Mouse (Mus musculus): ENCODE data around the gene Mfsd4b5. TPM values are rescaled to one million over a fixed set of nuclear protein-coding genes. Genes with fewer than 3 reads are reported as not detected.
A peak's percentile ranks its signal among the peaks of the same experiment; 100 is the strongest.
"Not testable (repeated sequence)": the region's sequence is repeated elsewhere in the genome, so short reads cannot be mapped to it uniquely, and the experiment has no call there.

The Mfsd4b5 gene
- total RNA-seq, 4 experiments from 2014 or later: 0.17 to 0.54 (median 0.43) TPM

DNA sequence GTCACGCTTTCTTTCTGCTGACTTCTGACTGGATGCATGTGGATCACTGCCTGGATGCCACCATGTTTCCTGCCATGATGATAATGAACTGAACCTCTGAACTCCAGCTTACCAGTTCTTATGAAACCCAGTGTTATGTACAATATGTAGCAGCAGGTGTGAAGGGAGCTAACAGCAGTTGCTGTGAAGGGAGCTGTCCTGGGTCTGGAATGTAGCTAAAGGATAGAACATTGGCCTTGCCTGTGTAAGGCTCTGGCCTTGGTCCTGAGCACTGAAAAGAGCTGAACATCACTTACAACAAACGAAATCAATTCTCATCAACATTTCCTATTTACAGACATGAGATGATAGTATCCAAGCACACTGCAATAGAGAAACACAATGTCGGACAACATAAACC lies 18.9 kb downstream of the Mfsd4b5 start:
- DNase-seq (ENCODE audit: low spot score in 2 of 2): no peak

DNA sequence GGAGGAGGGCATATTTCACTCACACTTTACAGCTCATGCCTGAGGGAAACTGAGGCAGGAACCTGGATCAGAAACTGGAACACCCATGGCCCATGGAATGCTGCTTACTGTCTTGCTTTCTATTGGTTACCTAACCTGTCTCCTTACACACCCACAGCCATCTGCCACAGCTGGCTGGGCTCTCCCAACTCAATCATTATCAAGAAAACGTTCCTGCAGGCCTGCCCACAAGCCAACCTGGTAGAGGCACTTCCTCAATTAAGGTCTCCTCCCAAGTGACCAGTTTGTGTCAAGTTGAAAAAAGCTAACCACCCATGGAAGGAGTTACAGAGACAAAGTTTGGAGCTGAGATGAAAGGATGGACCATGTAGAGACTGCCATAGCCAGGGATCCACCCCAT lies 24.5 kb downstream of the Mfsd4b5 start:
- DNase-seq (ENCODE audit: low spot score in 2 of 2): no peak

DNA sequence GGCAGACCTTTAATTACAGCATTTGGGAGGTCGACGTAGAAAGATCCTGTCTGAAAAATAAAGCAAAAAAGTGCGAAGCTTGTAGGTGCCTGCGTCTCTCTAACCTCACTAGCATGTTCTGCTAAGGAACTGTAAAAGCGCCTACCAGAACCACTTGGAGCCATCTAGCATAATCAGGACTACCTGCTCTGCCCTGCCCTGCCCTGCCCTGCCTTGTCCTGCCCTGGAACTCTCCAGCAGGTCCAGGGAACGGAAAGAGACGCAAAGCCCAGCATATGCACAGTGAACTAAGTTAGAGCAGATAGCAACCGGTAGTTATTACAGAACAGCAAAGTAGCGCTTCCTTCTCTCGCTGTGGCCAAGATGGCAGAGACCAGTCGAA lies 26.0 kb downstream of the Mfsd4b5 start:
- no peak for DNase-seq (ENCODE audit: low spot score in 2 of 2)

DNA sequence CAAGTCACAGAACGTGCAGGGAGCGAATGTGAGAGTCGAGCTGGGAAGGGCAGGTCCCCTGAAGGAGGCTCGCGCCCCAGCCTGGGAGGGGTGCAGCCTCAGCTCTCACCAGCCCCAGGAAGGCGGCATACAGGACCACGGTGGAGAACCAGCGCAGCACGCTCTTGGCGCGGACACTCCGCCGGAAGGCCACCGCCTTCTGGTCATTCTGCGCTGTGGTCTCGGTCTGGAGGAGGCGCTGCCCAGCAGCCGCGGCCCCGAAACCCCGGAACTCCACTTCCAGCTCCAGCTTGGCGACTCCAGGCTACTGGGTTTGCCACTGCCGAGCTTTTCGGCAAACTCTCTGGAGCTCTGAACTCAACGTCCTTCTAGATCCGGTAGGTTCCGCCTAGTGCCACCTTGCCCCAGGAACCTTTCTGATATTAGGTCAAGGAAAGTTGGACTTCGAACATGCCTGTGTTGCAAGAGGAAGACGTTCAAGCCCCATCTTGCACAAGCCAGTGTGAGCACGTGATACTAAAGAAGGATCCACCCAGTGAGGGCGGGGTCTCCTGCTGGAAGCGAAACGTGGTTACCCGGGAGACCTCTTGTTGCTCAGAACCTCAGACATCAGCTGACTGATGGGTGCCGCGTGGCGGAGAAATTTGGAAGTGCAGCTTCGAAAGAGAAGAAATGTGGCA lies 26.5 kb downstream of the Mfsd4b5 start, which contains the start of gene Mfsd4b3:
Gene Mfsd4b3 (minus strand): TSS at position 393 of the 680 bp plus-strand sequence.
- DNase-seq (ENCODE audit: low spot score in 2 of 2): peak; percentile 97 to 98

DNA sequence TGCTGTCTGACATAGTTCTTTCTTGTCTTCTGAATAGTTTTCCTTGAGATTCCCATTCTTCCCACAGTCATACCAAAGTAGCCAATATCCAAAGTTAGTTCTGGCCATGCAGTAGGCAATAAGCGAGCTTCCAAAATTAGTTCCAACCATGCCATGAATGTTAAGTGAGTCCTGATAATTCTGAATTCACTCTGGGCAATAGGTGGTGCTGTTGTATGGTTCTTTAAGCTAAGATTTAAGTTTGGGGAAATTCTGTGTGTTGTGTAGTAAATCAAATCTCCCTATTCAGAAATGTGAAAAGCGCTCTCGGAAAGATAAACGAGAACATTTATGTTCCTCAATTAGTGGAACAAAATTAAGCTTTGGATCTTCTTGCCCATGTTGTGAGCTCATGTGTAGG lies 28.2 kb downstream of the Mfsd4b5 start:
- DNase-seq (ENCODE audit: low spot score in 2 of 2): no peak

DNA sequence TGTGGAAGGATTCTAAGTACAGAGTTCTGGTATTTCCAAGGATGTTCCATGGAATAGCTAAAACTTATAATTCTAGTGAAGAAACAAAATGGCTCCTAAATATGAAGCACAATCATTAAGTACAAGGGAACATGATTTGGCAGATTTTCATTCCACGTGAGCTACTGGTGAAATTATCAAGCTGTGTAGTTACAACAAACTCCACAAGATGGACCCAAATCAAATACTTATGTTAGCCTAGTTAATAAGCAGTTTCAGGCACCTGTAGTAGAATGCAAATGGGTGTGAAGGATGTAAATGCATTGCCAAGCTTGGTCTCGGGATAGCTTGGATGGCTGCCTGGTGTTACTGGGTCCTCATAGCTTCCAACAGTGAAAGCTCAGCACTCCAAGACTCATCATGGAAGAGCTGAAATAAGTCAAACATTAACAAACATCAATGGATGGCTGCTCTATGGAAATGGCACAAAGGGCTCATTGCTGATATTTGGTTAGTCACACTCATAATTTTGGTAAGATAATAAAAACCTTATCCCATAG lies 30.0 kb downstream of the Mfsd4b5 start:
- no peak for DNase-seq (ENCODE audit: low spot score in 2 of 2)

DNA sequence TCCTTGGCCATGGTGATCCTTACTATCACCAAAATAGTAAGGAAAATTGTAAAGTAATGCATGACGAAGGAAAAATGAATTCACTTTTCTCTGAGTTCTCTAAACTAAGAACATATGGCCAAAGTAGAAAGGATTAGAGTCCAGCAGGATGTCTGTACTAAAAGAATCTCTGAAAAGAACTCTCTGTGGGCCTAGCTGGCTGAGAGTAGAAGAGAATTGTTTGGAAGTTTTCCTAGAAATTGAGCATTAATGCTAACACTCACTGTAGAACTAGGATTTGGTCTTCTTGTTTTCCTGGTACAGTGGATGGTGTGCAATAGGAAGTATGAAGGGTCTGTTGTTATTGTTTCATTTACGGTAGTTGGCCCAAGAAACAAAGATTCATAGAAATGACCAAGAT lies 31.3 kb downstream of the Mfsd4b5 start:
- DNase-seq (ENCODE audit: low spot score in 2 of 2): no peak

DNA sequence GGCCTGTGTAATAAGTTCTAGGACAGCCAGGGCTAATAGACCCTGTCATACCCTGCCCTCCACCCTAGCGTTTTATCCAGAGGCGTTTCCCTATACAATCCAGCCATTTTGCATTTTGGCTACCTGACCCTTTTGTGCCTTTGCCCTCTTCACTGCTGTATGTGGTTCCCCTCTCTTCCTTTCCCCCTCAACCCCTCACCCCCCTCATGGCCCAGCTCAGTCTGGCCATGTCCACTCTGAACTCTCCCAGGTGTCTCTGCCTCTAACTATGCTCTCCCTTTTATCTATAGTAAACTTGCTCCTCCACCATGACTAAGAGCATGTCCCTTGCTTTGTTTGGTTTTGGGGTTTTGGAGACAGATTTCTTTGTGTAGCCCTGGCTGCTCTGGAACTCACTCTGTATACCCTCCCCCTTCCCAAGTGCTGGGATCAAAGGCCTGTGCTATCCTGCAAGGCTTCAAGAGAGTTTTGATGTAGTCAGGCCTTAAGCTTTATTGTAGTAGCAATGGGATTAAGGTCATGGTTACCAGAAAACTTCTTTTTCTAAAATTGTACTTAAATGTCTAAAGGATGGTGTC lies 37.0 kb downstream of the Mfsd4b5 start:
- DNase-seq (ENCODE audit: low spot score in 2 of 2): no peak

DNA sequence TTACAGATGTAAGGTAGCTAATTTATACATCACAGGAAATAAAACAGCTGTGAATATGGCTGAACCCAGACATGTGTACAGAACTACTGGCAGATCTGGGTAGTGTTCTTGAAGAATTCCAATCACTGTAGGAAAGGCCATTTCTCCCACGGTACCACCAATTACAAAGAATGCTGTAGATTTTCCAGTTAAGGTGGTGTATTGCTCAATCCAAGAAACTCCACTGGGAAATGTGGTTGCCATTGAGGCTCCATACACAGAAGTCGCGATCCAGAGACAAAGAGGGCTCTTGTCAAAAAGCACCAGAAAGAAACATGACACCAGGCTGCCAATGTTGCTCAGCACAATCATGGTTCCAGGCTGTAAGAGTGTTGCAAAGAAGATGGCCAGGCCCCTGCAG lies 39.3 kb downstream of the Mfsd4b5 start:
- not testable (repeated sequence) for DNase-seq (ENCODE audit: low spot score in 2 of 2)

DNA sequence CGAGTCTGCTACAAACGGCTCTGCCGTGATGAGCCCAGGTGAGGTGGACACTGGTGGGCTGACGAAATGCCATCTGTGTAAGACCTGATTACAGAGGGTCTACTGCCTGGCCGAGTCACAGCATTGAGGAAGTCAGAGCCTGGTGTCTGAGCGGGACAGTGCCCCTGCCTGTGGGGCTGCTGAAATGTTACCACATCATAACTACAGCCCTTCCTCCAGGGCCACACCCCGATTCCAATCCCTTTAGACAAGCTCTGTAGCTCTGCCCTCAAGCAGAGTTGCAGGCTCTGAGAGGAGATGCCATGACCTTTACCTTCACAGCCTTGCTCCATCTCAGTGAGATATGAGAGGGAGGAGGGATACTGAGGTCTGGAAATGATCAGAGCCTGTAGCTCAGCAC lies 49.9 kb downstream of the Mfsd4b5 start:
- no peak for DNase-seq (ENCODE audit: low spot score in 2 of 2)

DNA sequence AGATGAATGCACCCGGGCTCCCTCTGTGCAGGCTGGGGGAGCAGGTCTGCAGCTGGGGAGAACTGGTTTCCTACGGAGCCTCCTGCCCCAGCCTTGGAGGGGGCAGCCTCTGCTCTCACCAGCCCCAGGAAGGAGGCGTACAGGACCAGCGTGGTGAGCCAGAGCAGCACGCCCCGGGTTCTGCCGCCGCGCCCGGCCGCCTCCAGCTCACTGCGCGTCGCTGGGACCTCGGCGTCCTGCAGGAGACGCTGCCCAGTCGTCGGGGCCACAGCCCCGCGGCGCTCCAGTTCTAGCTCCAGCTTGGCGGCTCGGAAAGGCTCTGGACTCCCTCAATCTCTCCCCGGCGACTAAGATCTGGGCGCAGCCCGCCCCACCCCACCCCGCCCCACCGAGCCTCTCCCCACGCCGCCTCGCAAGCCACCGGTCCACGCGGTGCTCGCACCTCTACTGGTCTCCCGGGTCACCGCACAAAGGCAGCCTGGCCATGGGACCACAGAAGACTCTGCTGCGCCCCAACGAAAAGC lies 59.8 kb downstream of the Mfsd4b5 start, which contains the start of gene Mfsd4b2:
Gene Mfsd4b2 (minus strand): TSS at position 308 of the 524 bp plus-strand sequence.
- DNase-seq (ENCODE audit: low spot score in 2 of 2): no peak

DNA sequence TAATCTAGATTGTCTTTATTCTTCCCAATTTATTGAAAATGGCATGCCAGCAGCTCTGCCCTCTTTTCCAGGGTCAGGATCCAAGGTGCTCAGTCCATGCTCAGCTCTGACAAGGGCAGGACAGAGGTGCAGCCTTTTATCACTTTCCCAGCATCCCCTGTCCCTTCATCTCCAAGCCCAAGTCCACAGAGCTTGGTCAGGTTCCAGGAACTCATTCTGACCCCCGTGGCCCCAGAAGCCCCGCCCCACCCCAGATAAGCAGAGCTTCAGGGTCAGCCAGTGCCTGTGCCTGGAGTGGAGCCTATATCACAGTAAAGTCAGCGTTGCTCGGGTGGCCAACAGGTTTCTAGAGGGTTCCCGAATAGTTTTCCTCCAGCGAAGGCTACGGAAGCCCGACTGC lies 61.9 kb downstream of the Mfsd4b5 start:
- not testable (repeated sequence) for DNase-seq (ENCODE audit: low spot score in 2 of 2)

DNA sequence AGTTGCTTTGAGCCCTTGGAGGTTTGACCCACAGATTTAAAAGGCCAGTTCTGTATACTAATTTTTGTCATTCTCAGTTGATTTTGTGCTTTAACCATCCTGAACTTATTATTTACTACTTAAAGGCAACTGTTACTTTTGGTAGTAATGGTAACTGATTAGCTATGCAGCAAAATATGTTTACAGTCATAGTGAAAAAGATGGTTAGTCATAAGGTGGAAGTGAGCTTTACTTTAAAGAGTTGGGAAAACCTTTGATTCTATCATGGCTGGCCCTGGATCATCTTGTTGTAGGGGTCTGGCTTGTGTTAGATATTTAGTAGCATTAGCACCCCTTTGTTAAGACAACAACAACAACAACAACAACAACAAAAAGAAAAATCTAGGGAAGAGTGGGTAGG lies 73.8 kb downstream of the Mfsd4b5 start:
- no peak for DNase-seq (ENCODE audit: low spot score in 2 of 2)

DNA sequence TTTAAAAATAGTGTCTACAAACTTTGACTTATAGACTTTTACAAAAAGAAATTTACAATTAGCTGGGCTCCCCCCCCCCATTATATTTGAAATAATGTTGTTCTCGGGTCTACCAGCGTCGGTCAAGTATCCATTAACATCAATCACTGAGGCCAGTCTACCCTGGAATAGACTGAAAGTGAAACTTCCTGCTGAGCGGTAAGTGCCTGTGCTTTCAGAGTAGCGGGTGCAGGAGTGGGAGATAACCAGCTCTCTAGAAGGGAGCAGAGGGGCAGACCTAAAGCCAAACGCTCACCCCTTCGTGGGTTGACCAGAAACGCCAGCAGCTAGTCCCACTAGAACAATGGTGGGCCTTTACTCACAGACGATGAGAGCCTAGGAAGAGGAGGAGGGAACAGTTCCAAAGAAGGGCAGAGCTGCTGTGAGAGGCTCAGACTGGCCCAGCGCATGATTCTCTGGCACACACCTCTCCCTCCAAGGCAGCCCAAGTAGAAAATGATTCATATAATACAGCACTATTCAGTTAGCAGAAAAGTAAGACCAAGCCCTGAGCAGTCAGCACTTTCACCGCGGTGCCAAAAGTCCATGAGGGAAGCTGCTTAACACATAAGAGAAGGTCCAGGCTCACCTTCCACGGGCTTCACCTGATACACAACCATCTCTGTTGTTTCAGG lies 77.5 kb downstream of the Mfsd4b5 start:
- DNase-seq (ENCODE audit: low spot score in 2 of 2): no peak

Other genes starting within 250 kb of the Mfsd4b5 start
- 1 to 10 TPM; 2.8 to 3.5 (median 2.9) TPM for gene Mfsd4b4, start 87.4 kb downstream of the Mfsd4b5 start, total RNA-seq (2022)
- gene Mfsd4b2, start 59.7 kb downstream of the Mfsd4b5 start, total RNA-seq (2022): under 1 TPM in 2 of 4 experiments, not detected in 2; 0.11 to 0.17 TPM
- gene Mfsd4b3, start 26.5 kb downstream of the Mfsd4b5 start, total RNA-seq (2022): 1 to 10 TPM; 2.7 to 4.1 (median 3.2) TPM
- 1 to 10 TPM; 1.8 to 2.6 (median 2.2) TPM for gene Mfsd4b1, start 38.6 kb upstream of the Mfsd4b5 start, total RNA-seq (2022)
- 10 to 100 TPM; 38.7 to 56.1 (median 46.4) TPM for gene Slc16a10, start 155.6 kb upstream of the Mfsd4b5 start, total RNA-seq (2022)

Data from gastrocnemius, adult 8-10 months (tissue).